Mouse (Mus musculus) testis, postnatal 14 days (tissue): ENCODE results near the gene Ccdc170.
"Not testable (repeated sequence)": the region's sequence is repeated elsewhere in the genome, so short reads cannot be mapped to it uniquely, and the experiment has no call there.

Experiments used
- DNase-seq: peaks from one replicate; pipeline ENCODE4 v3.0.0; 2021; ENCODE audit warnings: low spot score

Gene Ccdc170

GRCm38 (mm10) chr10:4482355-4482754 is at the start of gene Ccdc170:
TSS of gene Ccdc170 (plus strand) at chr10:4482502.
- DNase-seq, result peak; percentile 53

- DNase-seq, result no peak
These were observed 49.1 kb upstream of the Ccdc170 start for GRCm38 (mm10) chr10:4432996-4433755.

GRCm38 (mm10) chr10:4433871-4434270 is 48.4 kb upstream of the Ccdc170 start:
- DNase-seq, result not testable (repeated sequence)

- DNase-seq, result no peak
These were observed 46.9 kb upstream of the Ccdc170 start for GRCm38 (mm10) chr10:4435416-4435815.

GRCm38 (mm10) chr10:4456409-4456808 is 25.9 kb upstream of the Ccdc170 start:
- DNase-seq, result no peak

- DNase-seq, result no peak
These were observed 22.1 kb upstream of the Ccdc170 start for GRCm38 (mm10) chr10:4460201-4460600.

GRCm38 (mm10) chr10:4465799-4466198 is 16.5 kb upstream of the Ccdc170 start:
- no peak for DNase-seq

- no peak for DNase-seq
These were observed 12.9 kb upstream of the Ccdc170 start for GRCm38 (mm10) chr10:4469406-4469805.

GRCm38 (mm10) chr10:4473591-4473993 is 8.7 kb upstream of the Ccdc170 start:
- DNase-seq, result no peak

GRCm38 (mm10) chr10:4475431-4475830 is 6.9 kb upstream of the Ccdc170 start:
- no peak for DNase-seq

- no peak for DNase-seq
These were observed 5.7 kb upstream of the Ccdc170 start for GRCm38 (mm10) chr10:4476604-4477003.

GRCm38 (mm10) chr10:4480929-4481328 is 1.4 kb upstream of the Ccdc170 start:
- no peak for DNase-seq

GRCm38 (mm10) chr10:4481695-4482094 is 607 bp upstream of the Ccdc170 start:
- DNase-seq, result peak; percentile 36

- DNase-seq, result no peak
These were observed 1.5 kb downstream of the Ccdc170 start for GRCm38 (mm10) chr10:4483848-4484247.

GRCm38 (mm10) chr10:4484986-4485385 is 2.7 kb downstream of the Ccdc170 start:
- DNase-seq, result no peak

GRCm38 (mm10) chr10:4489865-4490264 is 7.6 kb downstream of the Ccdc170 start:
- DNase-seq, result no peak

- no peak for DNase-seq
These were observed 9.0 kb downstream of the Ccdc170 start for GRCm38 (mm10) chr10:4491281-4491680.

GRCm38 (mm10) chr10:4492045-4492444 is 9.7 kb downstream of the Ccdc170 start:
- no peak for DNase-seq

GRCm38 (mm10) chr10:4492909-4493308 is 10.6 kb downstream of the Ccdc170 start:
- no peak for DNase-seq

GRCm38 (mm10) chr10:4503251-4503650 is 20.9 kb downstream of the Ccdc170 start:
- no peak for DNase-seq

GRCm38 (mm10) chr10:4512725-4513124 is 30.4 kb downstream of the Ccdc170 start:
- no peak for DNase-seq

GRCm38 (mm10) chr10:4517614-4518013 is 35.3 kb downstream of the Ccdc170 start:
- DNase-seq, result no peak

- no peak for DNase-seq
These were observed 37.3 kb downstream of the Ccdc170 start for GRCm38 (mm10) chr10:4519645-4520044.
